Mouse (Mus musculus): Measurements from ENCODE around the gene Ppp1r14a. TPM values are rescaled to one million over a fixed set of nuclear protein-coding genes. Genes with fewer than 3 reads are reported as not detected.

Gene Ppp1r14a
- polyA plus RNA-seq (2015; fragmentation: Illumina TruSeq; extraction: RNeasy Lipid Tissue Mini Kit (QIAGEN cat#74804); ENCODE audit: insufficient read depth, low read depth, low replicate concordance), result 6.3 TPM

DNA sequence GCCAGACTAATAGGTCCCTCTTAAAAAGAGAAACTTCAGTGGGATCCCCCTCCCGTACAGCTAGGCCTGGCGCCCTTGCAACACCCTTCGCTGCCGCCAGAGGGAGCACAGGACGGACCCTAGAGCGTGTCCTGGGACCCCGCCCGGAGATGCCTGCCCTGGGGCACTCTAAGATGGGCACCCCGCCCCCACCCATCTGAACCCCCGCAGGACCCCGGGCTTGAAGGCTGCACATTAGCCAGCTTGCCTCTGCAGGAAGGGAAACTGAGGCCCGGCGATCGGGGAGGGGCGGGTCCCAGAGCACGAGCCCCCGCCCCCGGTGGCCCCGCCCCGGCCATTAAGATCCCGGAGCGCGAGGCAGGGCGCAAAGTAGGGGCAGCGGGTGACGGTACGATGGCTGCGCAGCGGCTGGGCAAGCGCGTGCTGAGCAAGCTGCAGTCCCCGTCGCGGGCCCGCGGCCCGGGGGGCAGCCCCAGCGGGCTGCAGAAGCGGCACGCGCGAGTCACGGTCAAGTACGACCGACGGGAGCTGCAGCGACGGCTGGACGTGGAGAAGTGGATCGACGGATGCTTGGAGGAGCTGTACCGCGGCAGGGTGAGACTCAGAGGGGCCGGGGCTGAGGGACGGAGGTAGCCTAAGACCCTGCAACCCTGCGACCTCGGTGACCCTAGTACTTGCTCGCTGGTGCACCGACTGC is at the start of gene Ppp1r14a:
TSS of gene Ppp1r14a (plus strand) at position 367 of the 697 bp plus-strand sequence.

GRCm38 (mm10) chr7:29248261-29248841 is 40.8 kb upstream of the Ppp1r14a start, which contains the start of gene 2200002D01Rik:
TSS of gene 2200002D01Rik (minus strand) at chr7:29248466.

DNA sequence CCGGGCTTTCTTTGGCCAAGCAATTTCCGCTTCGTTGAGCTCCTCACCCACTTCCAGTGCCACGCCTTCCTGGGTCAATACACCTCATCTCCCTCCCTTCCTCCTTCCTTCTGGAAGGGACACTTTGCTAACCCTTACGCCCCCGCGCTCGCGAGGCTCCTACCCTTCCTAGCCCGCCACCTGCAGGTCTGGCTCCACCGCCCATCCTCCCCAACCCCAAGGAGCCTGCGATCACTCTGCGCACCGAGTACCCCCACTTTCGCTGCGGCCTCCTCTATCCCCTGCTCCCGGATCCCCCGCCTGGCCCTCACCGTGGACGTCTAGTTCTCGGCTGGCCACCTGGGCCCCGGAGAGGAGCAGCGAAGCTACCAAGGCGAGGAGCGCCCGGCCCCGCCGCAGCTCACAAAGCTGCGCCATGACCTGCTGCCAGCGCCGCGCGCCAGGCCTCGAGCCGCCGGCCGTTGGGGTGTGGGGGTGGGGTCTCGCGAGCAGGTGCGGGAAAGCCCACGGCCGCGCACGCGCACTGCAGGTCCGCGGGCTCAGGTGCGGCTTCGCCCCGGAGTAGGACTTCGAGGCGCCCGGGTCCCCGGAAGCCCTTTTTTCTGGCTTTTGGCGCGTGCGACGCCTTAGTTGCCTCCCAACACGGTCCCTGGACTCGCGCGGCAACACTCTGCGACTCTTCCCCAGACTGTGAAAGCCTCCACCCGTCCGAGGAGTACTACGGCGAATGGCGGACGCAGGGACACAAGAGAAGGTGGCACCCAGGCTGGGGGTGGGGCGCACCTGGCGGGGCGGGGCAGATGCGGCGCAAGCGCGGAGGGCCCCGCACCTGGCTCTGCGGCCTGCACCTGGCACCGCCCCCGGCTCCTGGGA is 7.7 kb upstream of the Ppp1r14a start, which contains the start of gene Spint2:
TSS of gene Spint2 (minus strand) at position 712 of the 873 bp plus-strand sequence.

DNA sequence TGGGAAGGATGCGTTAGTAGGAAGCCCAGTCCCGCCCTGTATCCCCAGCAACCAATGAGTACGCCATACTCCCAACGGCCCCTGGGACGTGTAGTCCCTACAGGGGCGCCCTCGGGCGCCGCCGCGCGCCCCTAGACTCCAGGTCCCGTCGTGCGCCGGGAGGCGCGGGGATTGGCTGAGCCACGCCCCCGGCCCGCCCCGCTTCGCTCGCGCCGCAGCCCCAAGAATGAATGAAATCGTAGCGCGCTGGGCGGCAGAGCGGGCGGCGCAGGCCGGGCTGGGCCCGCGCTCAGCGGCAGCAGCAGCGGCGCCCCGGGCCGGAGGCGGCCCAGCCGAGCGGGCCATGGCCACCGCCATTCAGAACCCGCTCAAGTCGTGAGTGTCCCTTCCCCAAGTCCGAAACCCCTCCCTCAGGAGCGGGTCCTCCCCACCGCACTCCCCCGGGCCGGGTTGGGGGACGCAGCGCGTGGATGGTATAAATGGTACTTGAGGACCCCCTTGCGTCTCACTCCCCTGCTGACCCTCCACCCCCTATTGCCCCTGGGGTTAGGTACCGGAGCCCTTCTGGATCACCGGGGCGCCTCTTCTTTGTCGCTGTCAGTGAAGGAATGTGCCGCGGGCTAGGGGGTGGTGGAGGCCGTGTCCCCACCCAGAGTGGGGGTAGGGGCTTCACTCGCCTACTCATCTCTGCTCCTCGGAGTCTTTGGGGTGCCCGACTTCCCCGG is 14.8 kb downstream of the Ppp1r14a start, which contains the start of gene Dpf1:
TSS of gene Dpf1 (plus strand) at position 214 of the 725 bp plus-strand sequence.

Other genes starting within 250 kb of the Ppp1r14a start
- not detected for gene Ryr1, start 164.1 kb upstream of the Ppp1r14a start, polyA plus RNA-seq (2015; fragmentation: Illumina TruSeq; extraction: RNeasy Lipid Tissue Mini Kit (QIAGEN cat#74804); ENCODE audit: insufficient read depth, low read depth, low replicate concordance)
- gene Rasgrp4, start 154.5 kb upstream of the Ppp1r14a start, polyA plus RNA-seq (2015; fragmentation: Illumina TruSeq; extraction: RNeasy Lipid Tissue Mini Kit (QIAGEN cat#74804); ENCODE audit: insufficient read depth, low read depth, low replicate concordance), result 1.4 TPM
- gene Fam98c, start 133.1 kb upstream of the Ppp1r14a start, polyA plus RNA-seq (2015; fragmentation: Illumina TruSeq; extraction: RNeasy Lipid Tissue Mini Kit (QIAGEN cat#74804); ENCODE audit: insufficient read depth, low read depth, low replicate concordance), result 14.6 TPM
- gene Ggn, start 119.1 kb upstream of the Ppp1r14a start, polyA plus RNA-seq (2015; fragmentation: Illumina TruSeq; extraction: RNeasy Lipid Tissue Mini Kit (QIAGEN cat#74804); ENCODE audit: insufficient read depth, low read depth, low replicate concordance), result 2.3 TPM
- gene Spred3, start 118.9 kb upstream of the Ppp1r14a start, polyA plus RNA-seq (2015; fragmentation: Illumina TruSeq; extraction: RNeasy Lipid Tissue Mini Kit (QIAGEN cat#74804); ENCODE audit: insufficient read depth, low read depth, low replicate concordance), result 1.4 TPM
- 32.7 TPM for gene Psmd8, start 108.6 kb upstream of the Ppp1r14a start, polyA plus RNA-seq (2015; fragmentation: Illumina TruSeq; extraction: RNeasy Lipid Tissue Mini Kit (QIAGEN cat#74804); ENCODE audit: insufficient read depth, low read depth, low replicate concordance)
- 0.55 TPM for gene Catsperg1, start 75.3 kb upstream of the Ppp1r14a start, polyA plus RNA-seq (2015; fragmentation: Illumina TruSeq; extraction: RNeasy Lipid Tissue Mini Kit (QIAGEN cat#74804); ENCODE audit: insufficient read depth, low read depth, low replicate concordance)
- gene Kcnk6, start 56.8 kb upstream of the Ppp1r14a start, polyA plus RNA-seq (2015; fragmentation: Illumina TruSeq; extraction: RNeasy Lipid Tissue Mini Kit (QIAGEN cat#74804); ENCODE audit: insufficient read depth, low read depth, low replicate concordance), result 2.9 TPM
- gene Yif1b, start 51.0 kb upstream of the Ppp1r14a start, polyA plus RNA-seq (2015; fragmentation: Illumina TruSeq; extraction: RNeasy Lipid Tissue Mini Kit (QIAGEN cat#74804); ENCODE audit: insufficient read depth, low read depth, low replicate concordance), result 15.3 TPM
- not detected for gene 2200002D01Rik, start 40.8 kb upstream of the Ppp1r14a start, polyA plus RNA-seq (2015; fragmentation: Illumina TruSeq; extraction: RNeasy Lipid Tissue Mini Kit (QIAGEN cat#74804); ENCODE audit: insufficient read depth, low read depth, low replicate concordance)
- gene Spint2, start 7.4 kb upstream of the Ppp1r14a start, polyA plus RNA-seq (2015; fragmentation: Illumina TruSeq; extraction: RNeasy Lipid Tissue Mini Kit (QIAGEN cat#74804); ENCODE audit: insufficient read depth, low read depth, low replicate concordance), result 98.5 TPM
- gene Dpf1, start 14.6 kb downstream of the Ppp1r14a start, polyA plus RNA-seq (2015; fragmentation: Illumina TruSeq; extraction: RNeasy Lipid Tissue Mini Kit (QIAGEN cat#74804); ENCODE audit: insufficient read depth, low read depth, low replicate concordance), result 1.6 TPM
- gene Sipa1l3, start 229.3 kb downstream of the Ppp1r14a start, polyA plus RNA-seq (2015; fragmentation: Illumina TruSeq; extraction: RNeasy Lipid Tissue Mini Kit (QIAGEN cat#74804); ENCODE audit: insufficient read depth, low read depth, low replicate concordance), result 9.9 TPM

Data from pancreas, adult 10 weeks (tissue).